Mouse (Mus musculus) urinary bladder, postnatal 0 days (tissue): ENCODE results near the gene Mcidas. TPM values are rescaled to one million over a fixed set of nuclear protein-coding genes. Genes with fewer than 3 reads are reported as not detected.
A peak's percentile ranks its signal among the peaks of the same experiment; 100 is the strongest.

Source experiments
- microRNA counts: library from miRNA; unstranded; fragments of <30 nt; microRNA quantifications from one replicate; lab custom pipeline; 2016
- microRNA-seq: library from miRNA; unstranded; fragments of <30 nt; microRNA quantifications from one replicate; pipeline ENCODE4, GENCODE M21; 2016
- polyA plus RNA-seq: library from polyadenylated mRNA; unstranded; fragments of >200 nt; fragmentation: Nextera tagmentation; extraction: Ambion mirVana; gene quantifications from 2 replicates; pipeline ENCODE4 v1.2.1, GENCODE M21; 2015

Gene Mcidas
- polyA plus RNA-seq, result 0.22 and 0.31 TPM in 2 replicates

GRCm38 (mm10) chr13:112993531-112994152, at the start of gene Mcidas:
Gene Mcidas, plus strand, starts transcription at chr13:112993845.

GRCm38 (mm10) chr13:112987532-112987943, 6.1 kb upstream of the Mcidas start, which contains the start of gene Ccno:
Gene Ccno, plus strand, starts transcription at chr13:112987802.

GRCm38 (mm10) chr13:113034950-113035421, 41.3 kb downstream of the Mcidas start, which contains the start of gene Cdc20b:
Gene Cdc20b, plus strand, starts transcription at chr13:113035111.

GRCm38 (mm10) chr13:113046211-113046883, 52.7 kb downstream of the Mcidas start, which contains the start of gene Gpx8:
Gene Gpx8, minus strand, starts transcription at chr13:113046410.

MicroRNA genes within 50 kb of the gene (microRNA counts, 519-probe panel; counts per million panel counts)
- 1,545 counts per million, percentile 12 among the panel's probes with 10 or more counts for microRNA mmu-miR-449a (lab: Ali Mortazavi, UCI)
- not detected for microRNA mmu-miR-449b (lab: Ali Mortazavi, UCI)
- microRNA mmu-miR-449c (lab: Ali Mortazavi, UCI), result not detected

Small RNA genes within 50 kb of the gene (microRNA-seq; reads per million reads assigned to microRNA genes)
- gene Mir449a (243 reads per million, percentile 56 among the genes with 10 or more reads in this experiment), gene Mir449b (not detected), gene Mir449c (not detected)

Other genes starting within 250 kb of the Mcidas start
- gene Plpp1, start 193.1 kb upstream of the Mcidas start, polyA plus RNA-seq, result 299 and 308 TPM in 2 replicates
- gene Mtrex, start 66.4 kb upstream of the Mcidas start, polyA plus RNA-seq, result 25.8 and 31.8 TPM in 2 replicates
- 13.6 and 16.9 TPM in 2 replicates for gene Dhx29, start 66.4 kb upstream of the Mcidas start, polyA plus RNA-seq
- 0.37 and 0.43 TPM in 2 replicates for gene Ccno, start 6.0 kb upstream of the Mcidas start, polyA plus RNA-seq
- gene Cdc20b, start 41.3 kb downstream of the Mcidas start, polyA plus RNA-seq, result not detected in 2 replicates
- 171 and 196 TPM in 2 replicates for gene Gpx8, start 52.6 kb downstream of the Mcidas start, polyA plus RNA-seq
- gene Gzma, start 107.1 kb downstream of the Mcidas start, polyA plus RNA-seq, result not detected in 2 replicates
- gene Esm1, start 215.8 kb downstream of the Mcidas start, polyA plus RNA-seq, result 0.63 and 1.2 TPM in 2 replicates
- 0.24 and 0.31 TPM in 2 replicates for gene Gzmk, start 232.1 kb downstream of the Mcidas start, polyA plus RNA-seq